Mouse (Mus musculus) testis, adult 2 months (tissue): ENCODE data around the gene Gm49325. TPM values are rescaled to one million over a fixed set of nuclear protein-coding genes. Genes with fewer than 3 reads are reported as not detected.

Experiments used
- H3K27ac ChIP-seq: fragments of 200-500 bp; 2 replicates; pipeline ENCODE4 v1.5.1; 2012; ENCODE audit warnings: low read depth, low read length; ENCODE audit not compliant: control insufficient read depth, insufficient read depth
- H3K27me3 ChIP-seq: fragments of 200-500 bp; 2 replicates; pipeline ENCODE4 v1.6.1; 2012; ENCODE audit warnings: mild to moderate bottlenecking, low read length, moderate library complexity; ENCODE audit not compliant: control insufficient read depth, insufficient read depth
- H3K36me3 ChIP-seq: fragments of 200-500 bp; 2 replicates; pipeline ENCODE4 v1.6.1; 2012; ENCODE audit warnings: mild to moderate bottlenecking, low read length; ENCODE audit not compliant: control insufficient read depth, insufficient read depth
- H3K4me1 ChIP-seq: fragments of 200-500 bp; 2 replicates; pipeline ENCODE4 v1.6.1; 2012; ENCODE audit warnings: low read length; ENCODE audit not compliant: control insufficient read depth, insufficient read depth
- H3K4me3 ChIP-seq: fragments of 200-500 bp; 2 replicates; pipeline ENCODE4 v1.5.1; 2012; ENCODE audit warnings: low read depth, mild to moderate bottlenecking, low read length, moderate library complexity, mixed read lengths; ENCODE audit not compliant: control insufficient read depth
- CTCF ChIP-seq: fragments of 200-500 bp; IDR thresholded peaks from 2 replicates; pipeline ENCODE4 v1.5.1; 2012; ENCODE audit warnings: low read depth, mild to moderate bottlenecking, inconsistent platforms, low read length, moderate library complexity; ENCODE audit not compliant: control insufficient read depth, insufficient read depth, insufficient replicate concordance
- POLR2A ChIP-seq: fragments of 200-500 bp; IDR thresholded peaks from 2 replicates; pipeline ENCODE4 v1.6.1; 2012; ENCODE audit warnings: low read depth, mild to moderate bottlenecking, inconsistent platforms, low read length, moderate library complexity; ENCODE audit not compliant: control insufficient read depth
- polyA plus RNA-seq: library from polyadenylated mRNA; depleted of rRNA; stranded (reverse); fragments of >200 nt; gene quantifications from 2 replicates; pipeline ENCODE4 v1.2.3, GENCODE M21; 2012

Gm49325 gene
- polyA plus RNA-seq, 1 experiment = not detected

DNA sequence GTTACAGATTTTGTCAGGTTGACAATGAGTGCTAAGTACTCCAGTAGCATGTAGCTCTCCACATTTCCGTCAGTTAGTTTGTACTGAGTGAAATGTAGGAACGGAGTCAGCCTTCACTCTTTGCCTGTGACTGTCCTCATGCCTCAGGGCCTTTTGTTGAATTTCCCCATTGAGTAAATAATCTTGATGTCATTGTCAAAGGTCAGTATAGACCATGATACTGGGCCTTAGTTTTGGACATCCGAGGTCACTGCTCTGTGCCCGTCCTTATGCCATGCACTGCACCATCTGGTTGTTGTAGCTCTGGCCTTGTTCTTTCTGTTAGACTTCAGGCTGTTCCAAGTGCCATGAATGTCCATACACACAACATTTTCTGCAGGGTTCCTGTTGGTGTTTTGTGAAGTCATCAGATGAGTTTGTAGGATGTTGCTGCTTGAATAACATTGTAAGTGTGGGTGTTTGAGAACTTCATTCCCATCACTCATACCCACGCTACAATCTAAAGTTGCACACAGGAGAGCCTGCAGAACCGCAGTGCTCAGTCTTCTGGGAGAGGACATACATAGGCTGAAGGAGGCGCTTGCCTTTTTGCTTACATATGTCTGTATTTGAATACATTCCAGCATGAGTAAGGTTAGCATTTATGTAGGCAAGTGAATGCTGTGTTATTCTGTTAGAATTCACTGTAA is 30.4 kb downstream of the Gm49325 start:
- Histone ChIP-seq H3K36me3 (no peaks in the 10 kb centered on the region; the same call in none of the 2 replicates), H3K27me3 (no peaks in the 10 kb centered on the region), H3K27ac (no peak overlapping the region), H3K4me1 (no peaks in the 10 kb centered on the region), H3K4me3 (no peak overlapping the region)
- TF ChIP-seq CTCF = no peak
- TF ChIP-seq POLR2A = no peak

DNA sequence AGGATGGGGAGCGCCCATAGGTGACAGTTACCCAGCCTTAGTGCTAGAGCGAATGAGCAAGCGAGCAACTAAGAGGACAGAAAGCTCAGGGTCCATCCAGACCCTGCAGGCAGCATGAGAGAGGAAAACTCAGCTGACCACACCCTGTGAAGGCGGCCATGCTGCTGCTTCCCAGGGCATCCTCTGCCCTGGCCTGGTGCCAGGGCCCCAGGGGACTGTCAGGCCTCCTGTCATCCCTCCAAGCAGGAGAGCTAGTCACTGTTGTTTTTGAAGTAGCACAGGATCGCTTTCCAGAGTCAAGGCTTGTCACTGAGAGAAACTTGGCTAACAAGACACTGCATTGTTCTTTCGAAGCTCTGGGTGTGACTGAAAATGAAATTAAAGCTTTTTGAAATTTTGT is 33.0 kb downstream of the Gm49325 start:
- Histone ChIP-seq H3K4me3 (no peak overlapping the region), H3K36me3 (no peaks in the 10 kb centered on the region; the same call in none of the 2 replicates), H3K27ac (no peak overlapping the region), H3K4me1 (no peaks in the 10 kb centered on the region), H3K27me3 (no peaks in the 10 kb centered on the region)
- TF ChIP-seq POLR2A (no peak), CTCF (no peak)

- TF ChIP-seq CTCF = no peak
- Histone ChIP-seq H3K4me1 (no peaks in the 10 kb centered on the region), H3K4me3 (no peak overlapping the region), H3K27ac (no peak overlapping the region), H3K27me3 (no peaks in the 10 kb centered on the region), H3K36me3 (no peaks in the 10 kb centered on the region; the same call in none of the 2 replicates)
These were observed 37.2 kb downstream of the Gm49325 start for GRCm38 (mm10) chr10:77643160-77643559.

GRCm38 (mm10) chr10:77645571-77645970 is 39.6 kb downstream of the Gm49325 start:
- H3K27me3 ChIP-seq = no peaks in the 10 kb centered on the region
- H3K36me3 ChIP-seq = no peaks in the 10 kb centered on the region; the same call in none of the 2 replicates
- no peak overlapping the region for H3K4me3 ChIP-seq
- H3K27ac ChIP-seq = no peak overlapping the region
- no peaks in the 10 kb centered on the region; the same call in 1 of the 2 replicates for H3K4me1 ChIP-seq
- TF ChIP-seq POLR2A = no peak
- TF ChIP-seq CTCF = no peak

DNA sequence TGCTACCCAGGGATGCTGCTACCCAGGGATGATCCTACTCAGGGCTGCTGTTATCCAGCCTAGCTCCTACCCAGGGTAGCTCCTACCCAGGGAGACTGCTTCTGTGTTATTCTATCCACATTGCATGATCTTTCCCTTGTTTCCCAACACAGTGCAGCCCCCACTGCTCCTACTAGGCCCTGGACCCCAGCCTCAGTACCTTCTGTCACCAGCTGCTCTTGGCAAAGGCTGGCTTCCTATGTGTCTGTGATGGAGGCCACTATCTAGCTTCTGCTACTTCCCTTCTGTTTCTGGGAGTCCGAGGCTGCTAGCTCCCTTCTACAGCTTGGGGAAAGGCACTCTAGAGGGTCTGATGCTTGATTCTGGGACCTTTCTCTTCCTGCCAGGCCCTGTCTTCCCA is 41.5 kb downstream of the Gm49325 start:
- no peak for TF ChIP-seq CTCF
- Histone ChIP-seq H3K4me1 (no peaks in the 10 kb centered on the region; the same call in 1 of the 2 replicates), H3K27ac (no peak overlapping the region), H3K36me3 (no peaks in the 10 kb centered on the region), H3K27me3 (no peaks in the 10 kb centered on the region), H3K4me3 (no peak overlapping the region)

DNA sequence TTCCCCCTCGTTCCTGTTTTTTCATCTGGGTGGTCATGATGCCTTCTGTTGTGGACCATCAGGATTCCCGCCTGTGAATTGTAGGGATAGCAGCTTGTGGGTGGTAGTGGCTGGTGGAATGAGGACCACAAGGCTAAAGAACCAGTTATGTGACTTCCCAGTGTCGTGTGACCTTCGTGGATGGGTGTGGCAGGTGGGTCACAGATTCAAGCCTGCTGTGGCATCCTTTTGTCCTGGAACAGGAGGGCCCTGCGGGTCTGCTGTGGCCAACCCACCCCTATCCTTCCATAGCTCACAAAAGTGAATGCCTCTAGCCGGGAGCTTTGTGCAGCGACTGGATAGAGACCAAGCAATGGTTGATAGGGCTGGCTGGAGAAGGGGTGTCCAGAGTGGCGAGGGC is 41.9 kb downstream of the Gm49325 start:
- H3K36me3 ChIP-seq = no peaks in the 10 kb centered on the region
- no peaks in the 10 kb centered on the region; the same call in 1 of the 2 replicates for H3K4me1 ChIP-seq
- TF ChIP-seq CTCF = no peak
- TF ChIP-seq POLR2A = no peak
- no peaks in the 10 kb centered on the region for H3K27me3 ChIP-seq
- no peak overlapping the region for H3K4me3 ChIP-seq
- H3K27ac ChIP-seq = no peak overlapping the region

DNA sequence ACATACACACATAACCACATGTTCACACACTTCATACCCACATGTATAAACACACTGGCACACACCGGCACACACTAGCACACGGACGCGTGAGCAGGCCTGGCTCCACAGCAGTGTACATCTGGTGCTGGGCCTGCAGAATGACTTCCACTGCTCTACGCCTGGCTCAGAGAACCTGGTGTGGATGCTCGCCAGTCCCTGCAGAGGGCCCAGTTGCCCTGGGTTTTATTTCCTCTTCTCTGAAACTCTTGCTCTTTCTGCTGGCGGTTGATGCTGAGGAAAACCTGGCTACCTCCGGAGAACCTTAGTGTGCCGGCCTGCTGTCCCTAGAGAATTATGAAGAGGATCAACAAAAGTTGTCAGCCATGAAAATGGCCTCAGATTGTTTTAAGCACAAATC is 46.0 kb downstream of the Gm49325 start:
- TF ChIP-seq CTCF (no peak), POLR2A (no peak)
- Histone ChIP-seq H3K4me3 (no peak overlapping the region), H3K36me3 (no peaks in the 10 kb centered on the region), H3K27me3 (no peaks in the 10 kb centered on the region), H3K27ac (no peak overlapping the region), H3K4me1 (peaks cover 6% of the 10 kb centered on the region)
